Mouse (Mus musculus) ES-Bruce4 (cell line): Measurements from ENCODE around the gene Psmb9.

Experiments
- CTCF ChIP-seq: IDR thresholded peaks from one replicate; pipeline ENCODE4 v1.8.1; 2011; ENCODE audit warnings: low read depth, low read length
- EP300 ChIP-seq: IDR thresholded peaks from 2 replicates; pipeline ENCODE4 v1.6.1; 2011; ENCODE audit warnings: low read depth, low read length; ENCODE audit not compliant: insufficient read depth
- POLR2A ChIP-seq: IDR thresholded peaks from one replicate; pipeline ENCODE4 v1.8.1; 2011; ENCODE audit warnings: low read length; ENCODE audit not compliant: insufficient read depth

DNA sequence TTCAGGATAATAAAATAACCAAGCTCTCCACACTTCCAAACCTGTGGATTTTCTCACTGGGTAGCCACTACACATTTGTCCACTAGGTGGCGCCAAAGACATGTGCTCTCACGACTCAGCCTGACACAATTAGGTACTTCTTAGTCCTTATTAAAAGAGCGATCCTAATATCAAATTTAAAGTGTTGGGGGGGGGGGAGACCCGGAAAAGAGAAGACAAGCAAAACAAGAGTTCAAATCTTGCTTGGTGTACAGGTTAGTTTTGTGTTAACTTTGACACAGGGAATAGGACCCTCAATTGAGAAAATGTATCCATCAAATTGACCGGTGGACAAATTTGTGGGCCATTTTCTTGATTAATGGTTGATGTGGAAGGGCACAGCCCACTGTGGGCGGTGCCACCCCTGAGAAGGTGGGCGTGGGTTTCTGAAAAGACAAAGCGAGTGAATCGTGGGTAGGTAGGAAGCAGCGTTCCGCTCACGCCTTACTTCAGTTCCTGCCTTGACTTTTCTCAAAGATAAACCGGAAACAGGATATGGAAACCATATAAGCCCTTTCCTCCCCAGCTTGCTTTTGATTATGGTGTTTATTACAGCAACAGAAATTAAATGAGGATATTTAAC is 16.6 kb downstream of the Psmb9 start:
- peak; percentile 43 for TF ChIP-seq CTCF
- TF ChIP-seq POLR2A, result no peak
- TF ChIP-seq EP300, result no peak
